In genomic region chr14:35780033-35780432, GRCm38 (mm10) we compare ENCODE assay signal across 22 mouse cellular contexts. TPM values are rescaled to one million over a fixed set of nuclear protein-coding genes. Genes with fewer than 3 reads are reported as not detected.
"Had no signal": no experiment of that assay in that cellular context is flagged by ENCODE, and none has a peak within 500 bp of the region (broad histone marks: within the 10 kb centered on the region; RNA-seq: fewer than 3 reads in every experiment).

No protein-coding gene starts in this region.

- ATAC-seq: liver, postnatal 0 days had no signal

- DNase-seq: kidney, adult 2 months; kidney, postnatal 25 days; liver; liver, embryonic 13.5 days; liver, postnatal 0 days; lung, postnatal 14 days; thymus, adult 2 months; thymus, postnatal 25 days had no signal

- H3K27me3 ChIP-seq: limb, embryonic 12.5 days; liver, embryonic 13.5 days; lung, embryonic 15.5 days; megakaryocyte, embryonic 14.5 days; midbrain, embryonic 12.5 days; stomach, embryonic 15.5 days had no signal

- H3K27ac ChIP-seq: limb, embryonic 12.5 days; liver, embryonic 13.5 days; lung, embryonic 15.5 days; macrophage; midbrain, embryonic 12.5 days; stomach, embryonic 15.5 days had no signal

- H3K36me3 ChIP-seq: limb, embryonic 12.5 days; liver, embryonic 13.5 days; lung, embryonic 15.5 days; midbrain, embryonic 12.5 days; stomach, embryonic 15.5 days had no signal

- H3K4me1 ChIP-seq: limb, embryonic 12.5 days; liver, embryonic 13.5 days; lung, embryonic 15.5 days; megakaryocyte, embryonic 14.5 days; midbrain, embryonic 12.5 days; stomach, embryonic 15.5 days had no signal

- H3K9me3 ChIP-seq: limb, embryonic 12.5 days; liver, embryonic 13.5 days; lung, embryonic 15.5 days; megakaryocyte, embryonic 14.5 days; midbrain, embryonic 12.5 days; stomach, embryonic 15.5 days had no signal

- H3K4me3 ChIP-seq: limb, embryonic 12.5 days; liver, embryonic 13.5 days; lung, embryonic 15.5 days; megakaryocyte, embryonic 14.5 days; midbrain, embryonic 12.5 days; stomach, embryonic 15.5 days had no signal

- H3K9ac ChIP-seq: limb, embryonic 12.5 days; liver, embryonic 13.5 days; liver, postnatal 0 days; lung, embryonic 15.5 days; midbrain, embryonic 12.5 days; stomach, embryonic 15.5 days had no signal

- H3K4me2 ChIP-seq: limb, embryonic 12.5 days; liver, embryonic 13.5 days; lung, embryonic 15.5 days; midbrain, embryonic 12.5 days; stomach, embryonic 15.5 days had no signal

RNA-seq across cellular contexts. Expression of gene 4930596D02Rik, which starts 31.7 kb away (rescaled TPM):
- total RNA-seq: layer of hippocampus, postnatal 25 days; left cerebral cortex, adult 8-10 months; left cerebral cortex, postnatal 36 days; midbrain, postnatal 0 days had no signal
- polyA plus RNA-seq: kidney, embryonic 16.5 days; limb, embryonic 12.5 days; liver, embryonic 13.5 days; liver, postnatal 0 days; lung, embryonic 15.5 days; macrophage; midbrain, embryonic 12.5 days; midbrain, postnatal 0 days; neural tube, embryonic 14.5 days; spleen, adult 2 months; stomach, embryonic 15.5 days; thymus, adult 2 months; urinary bladder, adult 2 months had no signal
